Mouse (Mus musculus) MEL (cell line): Measurements from ENCODE around the gene Banf1. TPM values are rescaled to one million over a fixed set of nuclear protein-coding genes. Genes with fewer than 3 reads are reported as not detected.

ENCODE experiments used
- DNase-seq: peaks from one replicate; pipeline ENCODE4 v3.0.0; 2011; ENCODE audit warnings: low read depth, low spot score
- H3K27ac ChIP-seq: 2 replicates; pipeline ENCODE4 v1.5.1; 2012; ENCODE audit warnings: low read depth, mild to moderate bottlenecking, control low read depth, low read length, moderate library complexity; ENCODE audit not compliant: control insufficient read depth
- H3K27me3 ChIP-seq, 2 experiments: fragments of 150-350 bp in 1 of 2; sonication (generic) in 1 of 2; 2 replicates each; pipeline ENCODE4 v1.6.1; 2012; ENCODE audit warnings: low read length in 2 of 2, mild to moderate bottlenecking in 2 of 2, improper control_type of control experiment in 1 of 2, moderate library complexity in 1 of 2; ENCODE audit not compliant: insufficient read depth in 2 of 2, control insufficient read depth in 1 of 2
- H3K36me3 ChIP-seq, 2 experiments: 2 replicates each; pipeline ENCODE4 v1.6.1; 2012 to 2014; ENCODE audit warnings: low read length in 2 of 2, improper control_type of control experiment in 1 of 2, inconsistent platforms in 1 of 2, mild to moderate bottlenecking in 1 of 2; ENCODE audit not compliant: insufficient read depth in 2 of 2, control insufficient read depth in 1 of 2
- H3K4me1 ChIP-seq, 2 experiments: fragments of 150-350 bp in 1 of 2; sonication (generic) in 1 of 2; 2 replicates each; pipeline ENCODE4 v1.6.1; 2012; ENCODE audit warnings: low read length in 2 of 2, improper control_type of control experiment in 1 of 2, mild to moderate bottlenecking in 1 of 2; ENCODE audit not compliant: insufficient read depth in 2 of 2, control insufficient read depth in 1 of 2
- H3K4me3 ChIP-seq, 2 experiments: fragments of 150-350 bp in 1 of 2; sonication (generic) in 1 of 2; 2 replicates each; pipeline ENCODE4 v1.5.1; 2012; ENCODE audit warnings: low read depth in 2 of 2, low read length in 2 of 2, mild to moderate bottlenecking in 2 of 2, moderate library complexity in 2 of 2, control low read depth in 1 of 2, improper control_type of control experiment in 1 of 2; ENCODE audit not compliant: control insufficient read depth in 1 of 2, insufficient read depth in 1 of 2
- H3K79me2 ChIP-seq: 2 replicates; pipeline ENCODE4 v1.6.1; 2012; ENCODE audit warnings: mild to moderate bottlenecking, low read length, moderate library complexity; ENCODE audit not compliant: control insufficient read depth, poor library complexity, insufficient read depth
- H3K9ac ChIP-seq: 2 replicates; pipeline ENCODE4 v1.6.1; 2012; ENCODE audit warnings: low read depth, mild to moderate bottlenecking, control low read depth, low read length, moderate library complexity; ENCODE audit not compliant: control insufficient read depth, poor library complexity, severe bottlenecking
- H3K9me3 ChIP-seq: fragments of 150-350 bp; sonication (generic); replicated peaks from 2 replicates; pipeline ENCODE4 v1.6.1; 2012; ENCODE audit warnings: mild to moderate bottlenecking, low read length, improper control_type of control experiment, moderate library complexity; ENCODE audit not compliant: insufficient read depth
- BHLHE40 ChIP-seq: IDR thresholded peaks from 2 replicates; pipeline ENCODE4 v1.6.1; 2012; ENCODE audit warnings: low read depth, mild to moderate bottlenecking, inconsistent platforms, low read length, improper control_type of control experiment, borderline replicate concordance
- CTCF ChIP-seq, 3 experiments: IDR thresholded peaks in 2 of 3; conservative IDR thresholded peaks in 1 of 3; 2 replicates each; pipeline ENCODE4 v1.5.1; 2011 to 2012; ENCODE audit warnings: low read length in 3 of 3, low read depth in 2 of 3, mild to moderate bottlenecking in 2 of 3, improper control_type of control experiment in 1 of 3, inconsistent platforms in 1 of 3, mixed read lengths in 1 of 3, moderate library complexity in 1 of 3; ENCODE audit not compliant: control insufficient read depth in 1 of 3, insufficient read depth in 1 of 3, poor library complexity in 1 of 3, severe bottlenecking in 1 of 3
- E2F4 ChIP-seq: IDR thresholded peaks from 2 replicates; pipeline ENCODE4 v1.6.1; 2011; ENCODE audit warnings: low read depth, low read length, improper control_type of control experiment, borderline replicate concordance
- ELF1 ChIP-seq: IDR thresholded peaks from 2 replicates; pipeline ENCODE4 v1.6.1; 2014; ENCODE audit warnings: low read depth, mild to moderate bottlenecking, inconsistent platforms, low read length, improper control_type of control experiment, moderate library complexity
- GATA1 ChIP-seq: IDR thresholded peaks from 2 replicates; pipeline ENCODE4 v1.6.1; 2011; ENCODE audit warnings: low read depth, low read length, improper control_type of control experiment
- HCFC1 ChIP-seq: IDR thresholded peaks from 2 replicates; pipeline ENCODE4 v1.6.1; 2012; ENCODE audit warnings: low read depth, mild to moderate bottlenecking, inconsistent platforms, low read length, improper control_type of control experiment, moderate library complexity
- JUND ChIP-seq: IDR thresholded peaks from 2 replicates; pipeline ENCODE4 v1.6.1; 2011; ENCODE audit warnings: low read depth, mild to moderate bottlenecking, improper control_type of control experiment, low read length
- MAX ChIP-seq: IDR thresholded peaks from 2 replicates; pipeline ENCODE4 v1.6.1; 2011; ENCODE audit warnings: low read length, improper control_type of control experiment
- MAZ ChIP-seq: IDR thresholded peaks from 2 replicates; pipeline ENCODE4 v1.6.1; 2012; ENCODE audit warnings: low read depth, mild to moderate bottlenecking, inconsistent platforms, low read length, improper control_type of control experiment
- MEF2A ChIP-seq: IDR thresholded peaks from 2 replicates; pipeline ENCODE4 v1.6.1; 2014; ENCODE audit warnings: low read depth, mild to moderate bottlenecking, inconsistent platforms, low read length, improper control_type of control experiment; ENCODE audit not compliant: poor library complexity, insufficient replicate concordance, severe bottlenecking; ENCODE audit errors: extremely low read depth
- MXI1 ChIP-seq: IDR thresholded peaks from 2 replicates; pipeline ENCODE4 v1.6.1; 2011; ENCODE audit warnings: mild to moderate bottlenecking, low read depth, low read length, improper control_type of control experiment
- MYB ChIP-seq: IDR thresholded peaks from 2 replicates; pipeline ENCODE4 v1.6.1; 2011; ENCODE audit warnings: mild to moderate bottlenecking, low read depth, low read length, improper control_type of control experiment
- MYC ChIP-seq: IDR thresholded peaks from 2 replicates; pipeline ENCODE4 v1.6.1; 2011; ENCODE audit warnings: low read depth, mild to moderate bottlenecking, low read length, improper control_type of control experiment, moderate library complexity
- NELFE ChIP-seq: IDR thresholded peaks from 2 replicates; pipeline ENCODE4 v1.6.1; 2011; ENCODE audit warnings: low read depth, low read length, improper control_type of control experiment
- NRF1 ChIP-seq: IDR thresholded peaks from 2 replicates; pipeline ENCODE4 v1.6.1; 2014; ENCODE audit warnings: low read depth, mild to moderate bottlenecking, inconsistent platforms, low read length, improper control_type of control experiment, moderate library complexity; ENCODE audit not compliant: poor library complexity, insufficient read depth, severe bottlenecking
- POLR2A ChIP-seq, 2 experiments: IDR thresholded peaks; 2 replicates each; pipeline ENCODE4 v1.6.1; 2011 to 2012; ENCODE audit warnings: low read length in 2 of 2, mild to moderate bottlenecking in 2 of 2, control low read depth in 1 of 2, improper control_type of control experiment in 1 of 2, low read depth in 1 of 2, moderate library complexity in 1 of 2; ENCODE audit not compliant: control insufficient read depth in 1 of 2, insufficient read depth in 1 of 2, poor library complexity in 1 of 2
- POLR2AphosphoS2 ChIP-seq: IDR thresholded peaks from 2 replicates; pipeline ENCODE4 v1.6.1; 2011; ENCODE audit warnings: low read length, improper control_type of control experiment
- POLR2AphosphoS5 ChIP-seq: IDR thresholded peaks from 2 replicates; pipeline ENCODE4 v1.6.1; 2012; ENCODE audit warnings: low read depth, borderline replicate concordance, mild to moderate bottlenecking, inconsistent platforms, low read length, moderate library complexity, mixed read lengths
- RAD21 ChIP-seq: IDR thresholded peaks from 2 replicates; pipeline ENCODE4 v1.6.1; 2011; ENCODE audit warnings: mild to moderate bottlenecking, low read depth, low read length, improper control_type of control experiment
- RCOR1 ChIP-seq: IDR thresholded peaks from 2 replicates; pipeline ENCODE4 v1.6.1; 2012; ENCODE audit warnings: low read depth, mild to moderate bottlenecking, inconsistent platforms, low read length, improper control_type of control experiment
- SIN3A ChIP-seq: IDR thresholded peaks from 2 replicates; pipeline ENCODE4 v1.6.1; 2012; ENCODE audit warnings: low read length, improper control_type of control experiment, inconsistent platforms
- SMC3 ChIP-seq: IDR thresholded peaks from 2 replicates; pipeline ENCODE4 v1.6.1; 2011; ENCODE audit warnings: low read depth, low read length, improper control_type of control experiment
- TAL1 ChIP-seq: IDR thresholded peaks from 2 replicates; pipeline ENCODE4 v1.6.1; 2012; ENCODE audit warnings: mild to moderate bottlenecking, inconsistent platforms, low read length, moderate library complexity, mixed read lengths
- TCF12 ChIP-seq: IDR thresholded peaks from 2 replicates; pipeline ENCODE4 v1.6.1; 2014; ENCODE audit warnings: low read depth, mild to moderate bottlenecking, inconsistent platforms, low read length, improper control_type of control experiment, moderate library complexity
- UBTF ChIP-seq: IDR thresholded peaks from 2 replicates; pipeline ENCODE4 v1.6.1; 2012; ENCODE audit warnings: low read depth, mild to moderate bottlenecking, inconsistent platforms, low read length, improper control_type of control experiment, moderate library complexity, borderline replicate concordance; ENCODE audit not compliant: insufficient read depth
- USF1 ChIP-seq: IDR thresholded peaks from 2 replicates; pipeline ENCODE4 v1.6.1; 2014; ENCODE audit warnings: low read depth, mild to moderate bottlenecking, inconsistent platforms, low read length, improper control_type of control experiment, moderate library complexity
- USF2 ChIP-seq, 2 experiments: IDR thresholded peaks; 2 replicates each; pipeline ENCODE4 v1.6.1; 2011 to 2012; ENCODE audit warnings: improper control_type of control experiment in 2 of 2, low read length in 2 of 2, borderline replicate concordance in 1 of 2, inconsistent platforms in 1 of 2, low read depth in 1 of 2, mild to moderate bottlenecking in 1 of 2; ENCODE audit not compliant: insufficient read depth in 1 of 2
- ZC3H11A ChIP-seq: IDR thresholded peaks from 2 replicates; pipeline ENCODE4 v1.6.1; 2012; ENCODE audit warnings: low read depth, mild to moderate bottlenecking, inconsistent platforms, low read length, improper control_type of control experiment
- ZNF384 ChIP-seq: IDR thresholded peaks from 2 replicates; pipeline ENCODE4 v1.6.1; 2012; ENCODE audit warnings: low read depth, mild to moderate bottlenecking, inconsistent platforms, low read length, improper control_type of control experiment
- polyA plus RNA-seq, 2 experiments: library from polyadenylated mRNA; stranded (reverse) in 1 of 2; unstranded in 1 of 2; fragments of >175 nt in 1 of 2; fragments of >200 nt in 1 of 2; gene quantifications; 2 replicates each; pipeline versions ENCODE4 v1.2.1 to v1.2.4; 2012; ENCODE audit warnings: low replicate concordance in 2 of 2, low read depth in 1 of 2; ENCODE audit not compliant: insufficient read length in 2 of 2, insufficient read depth in 1 of 2, missing spikeins in 1 of 2
- total RNA-seq: library from RNA; depleted of rRNA; stranded (reverse); fragments of 300-350 nt; gene quantifications from 2 replicates; pipeline ENCODE4 v1.2.3, GENCODE M21; 2012

The Banf1 gene
- total and polyA plus RNA-seq, 3 experiments, result 207 to 1,168 (median 644) TPM

GRCm38 (mm10) chr19:5389647-5390046 lies 22.7 kb upstream of the Banf1 start (continued):
- TF ChIP-seq SIN3A (peak; percentile 93), NRF1 (peak; percentile 32; the same call in 1 of the 2 replicates), USF2 (IDR thresholded peaks at IDR 0.05; ENCODE audit: borderline replicate concordance in 1 of 2, insufficient read depth in 1 of 2, low read depth in 1 of 2, low read length in 2 of 2) (no peak), MEF2A (no peak), MAZ (peak; percentile 72; the same call in 1 of the 2 replicates), JUND (0 out of 2 replicates have a peak, but pooled peaks have one; percentile 13), UBTF (no peak), NELFE (peak; percentile 88), CTCF (IDR thresholded peaks at IDR 0.05 in 2 of 3, conservative IDR thresholded peaks at IDR 0.05 in 1 of 3; ENCODE audit: control insufficient read depth in 1 of 3, insufficient read depth in 1 of 3, low read depth in 2 of 3, low read length in 3 of 3, poor library complexity in 1 of 3, severe bottlenecking in 1 of 3) (no peak), ZC3H11A (no peak), E2F4 (0 out of 2 replicates have a peak, but pooled peaks have one; percentile 35), GATA1 (peak; percentile 77), RCOR1 (0 out of 2 replicates have a peak, but pooled peaks have one; percentile 8), RAD21 (no peak), SMC3 (no peak), POLR2AphosphoS2 (peak; percentile 75; the same call in 1 of the 2 replicates), USF1 (no peak), MYC (peak; percentile 96), ELF1 (peak; percentile 84), TCF12 (peak; percentile 54; the same call in 1 of the 2 replicates), BHLHE40 (0 out of 2 replicates have a peak, but pooled peaks have one; percentile 34)
- TF ChIP-seq, all 39 proteins: peak for 25

GRCm38 (mm10) chr19:5388588-5389242 lies 21.7 kb upstream of the Banf1 start, which contains the start of gene Sart1:
Gene Sart1, minus strand, starts transcription at chr19:5388703.
- Histone ChIP-seq H3K9me3 (no peaks in the 10 kb centered on the region), H3K79me2 (peaks cover 39% of the 10 kb centered on the region), H3K4me1 (peaks cover 3 to 26% of the 10 kb centered on the region in 2 experiments; a peak in 3 of 4 replicates), H3K27ac (peak within 1 kb of the TSS; percentile 98), H3K9ac (peak within 1 kb of the TSS; percentile 96), H3K27me3 (no peaks in the 10 kb centered on the region), H3K36me3 (peaks cover 0 to 13% of the 10 kb centered on the region in 2 experiments; a peak in 2 of 4 replicates), H3K4me3 (peak within 1 kb of the TSS; percentile 70 to 92)
- DNase-seq, result peak; percentile 98
- peak; percentile 59; the same call in 1 of the 2 replicates for TF ChIP-seq MAZ
- no peak for TF ChIP-seq RAD21
- TF ChIP-seq RCOR1, result no peak
- TF ChIP-seq GATA1, result no peak
- peak; percentile 92 to 94 for TF ChIP-seq POLR2A (IDR thresholded peaks at IDR 0.05; ENCODE audit: control insufficient read depth in 1 of 2, insufficient read depth in 1 of 2, low read depth in 1 of 2, low read length in 2 of 2, poor library complexity in 1 of 2)
- no peak; the same call in 1 of the 2 replicates for TF ChIP-seq MAX
- TF ChIP-seq USF1, result peak; percentile 30; the same call in 1 of the 2 replicates
- peak; percentile 77 for TF ChIP-seq POLR2AphosphoS2
- TF ChIP-seq NRF1, result peak; percentile 97
- TF ChIP-seq MXI1, result no peak; the same call in 1 of the 2 replicates
- peak; percentile 94 for TF ChIP-seq NELFE
- TF ChIP-seq BHLHE40, result no peak
- TF ChIP-seq USF2 (IDR thresholded peaks at IDR 0.05; ENCODE audit: borderline replicate concordance in 1 of 2, insufficient read depth in 1 of 2, low read depth in 1 of 2, low read length in 2 of 2), result no peak
- no peak for TF ChIP-seq ZNF384
- TF ChIP-seq HCFC1, result peak; percentile 96
- TF ChIP-seq UBTF, result no peak
- no peak for TF ChIP-seq MYB
- TF ChIP-seq TAL1, result no peak
- no peak for TF ChIP-seq CTCF (IDR thresholded peaks at IDR 0.05 in 2 of 3, conservative IDR thresholded peaks at IDR 0.05 in 1 of 3; ENCODE audit: control insufficient read depth in 1 of 3, insufficient read depth in 1 of 3, low read depth in 2 of 3, low read length in 3 of 3, poor library complexity in 1 of 3, severe bottlenecking in 1 of 3)
- TF ChIP-seq POLR2AphosphoS5, result 0 out of 2 replicates have a peak, but pooled peaks have one; percentile 52
- TF ChIP-seq JUND, result no peak
- peak; percentile 91 for TF ChIP-seq SIN3A
